Mouse (Mus musculus): ENCODE data around the gene Gart.
A peak's percentile ranks its signal among the peaks of the same experiment; 100 is the strongest.

Gene Gart

GRCm38 (mm10) chr16:91646681-91647419 is at the start of gene Gart:
TSS of gene Gart (minus strand) at chr16:91646952.
- peak; percentile 94 for DNase-seq (ENCODE audit: low read depth)

GRCm38 (mm10) chr16:91695108-91695755 is 48.5 kb upstream of the Gart start:
- no peak for DNase-seq (ENCODE audit: low read depth)

DNA sequence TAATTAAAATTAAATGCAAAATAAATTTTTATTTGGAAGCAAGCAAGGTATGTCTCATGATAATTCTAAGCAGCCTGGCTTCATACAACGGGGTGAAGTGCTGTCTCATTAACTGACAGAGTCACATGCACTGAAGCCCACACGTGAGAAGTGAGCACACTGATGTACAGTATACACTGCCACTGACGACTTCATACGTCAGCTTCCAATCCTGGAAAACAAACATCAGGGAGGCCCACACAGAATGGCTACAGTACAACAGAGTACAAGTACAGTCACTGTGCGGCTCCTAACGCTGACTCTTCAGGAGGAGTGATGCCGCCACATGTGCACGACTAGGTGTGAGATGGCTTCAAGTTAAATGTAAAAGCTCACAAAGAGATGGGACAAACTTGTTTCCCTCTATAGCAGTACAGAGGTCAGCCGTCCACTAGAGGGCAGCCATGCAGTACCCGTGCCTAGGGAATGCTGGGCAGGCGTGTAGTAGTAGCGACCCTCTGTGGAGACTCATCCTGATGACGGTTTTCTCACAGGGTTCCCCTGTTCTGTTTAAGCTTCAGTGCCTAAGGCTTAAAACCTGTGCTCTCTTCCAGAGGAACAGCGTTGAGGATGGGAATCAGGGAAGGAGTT is 47.8 kb upstream of the Gart start:
- DNase-seq (ENCODE audit: low read depth) = peak; percentile 78

GRCm38 (mm10) chr16:91689791-91690190 is 43.0 kb upstream of the Gart start:
- DNase-seq (ENCODE audit: low read depth) = peak; percentile 30

DNA sequence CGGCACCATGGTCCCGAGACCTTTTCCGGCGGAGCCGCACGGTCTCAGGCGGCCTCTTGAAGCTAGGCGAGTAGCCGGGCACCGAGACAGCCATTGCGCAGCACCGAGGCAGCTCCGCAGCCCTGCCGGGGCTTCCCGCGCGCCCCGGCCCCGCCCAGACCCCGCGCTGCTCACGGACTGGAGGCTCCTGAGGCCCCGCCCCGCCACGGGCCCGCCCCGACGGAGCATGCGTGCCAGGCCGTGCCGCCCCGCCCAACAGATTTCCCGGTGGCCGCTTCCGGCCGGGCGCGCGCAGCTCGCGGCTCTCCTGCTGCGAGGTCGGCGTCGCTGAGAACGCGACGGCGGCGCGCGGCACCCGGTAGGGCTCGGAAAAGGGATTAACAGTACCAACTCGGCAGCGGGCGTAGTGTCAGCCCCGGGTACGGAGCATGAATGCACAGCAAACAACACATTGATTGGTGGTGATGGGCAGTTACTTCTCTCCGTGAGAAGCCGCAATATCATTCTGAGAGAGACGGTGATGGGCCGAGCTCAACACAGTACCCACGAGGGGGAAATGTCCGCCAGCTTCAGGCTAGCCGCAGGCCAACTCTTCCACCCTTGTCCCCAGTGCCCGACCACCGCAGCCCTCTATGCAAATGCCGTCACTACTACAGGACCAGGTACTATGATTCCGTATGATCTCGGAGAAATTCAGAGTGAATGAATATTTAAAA is 42.0 kb upstream of the Gart start, which contains the start of gene Donson:
Gene Donson, minus strand, starts transcription at position 152 of the 716 bp plus-strand sequence.
- DNase-seq (ENCODE audit: low read depth) = peak; percentile 97

GRCm38 (mm10) chr16:91688023-91688618 is 41.4 kb upstream of the Gart start:
- peak; percentile 39 for DNase-seq (ENCODE audit: low read depth)

DNA sequence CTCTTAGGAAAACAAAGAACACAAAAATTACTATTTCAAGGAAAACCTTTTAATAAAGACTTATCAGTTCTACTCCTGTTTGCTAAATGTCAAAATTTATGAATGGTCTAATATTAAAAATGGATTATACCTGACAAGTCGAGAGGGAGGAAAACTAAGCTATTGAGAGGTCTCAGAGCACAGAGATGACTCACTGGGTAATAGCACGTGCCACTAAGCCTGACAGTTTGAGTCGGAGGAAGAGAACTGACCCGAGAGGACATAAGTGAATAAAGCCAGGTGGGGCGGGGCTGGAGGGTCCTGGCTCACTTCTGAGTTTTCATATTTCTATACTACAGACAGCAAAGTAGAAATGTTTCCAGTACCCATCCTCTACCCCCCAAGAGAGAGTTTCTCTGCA is 39.6 kb upstream of the Gart start:
- DNase-seq (ENCODE audit: low read depth) = no peak

DNA sequence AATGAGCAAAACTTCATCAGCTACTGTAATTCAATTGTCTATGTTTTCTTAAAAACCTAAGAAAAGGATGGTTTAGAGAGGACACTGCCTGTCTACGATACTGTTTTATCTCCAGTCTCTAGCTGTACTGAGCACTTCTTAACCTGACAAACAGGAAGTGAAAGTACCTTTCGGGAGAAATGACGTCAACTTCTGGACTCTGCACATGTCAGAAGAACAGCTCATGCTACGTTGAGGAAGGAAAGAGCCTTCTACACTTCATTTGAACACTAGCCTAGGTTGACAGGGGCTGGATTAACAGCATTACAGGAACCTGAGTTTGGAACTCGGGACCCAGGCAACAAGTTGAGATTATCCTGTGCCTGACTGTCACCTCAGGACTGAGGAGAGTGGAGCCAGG is 38.8 kb upstream of the Gart start:
- peak; percentile 94 for DNase-seq (ENCODE audit: low read depth)

DNA sequence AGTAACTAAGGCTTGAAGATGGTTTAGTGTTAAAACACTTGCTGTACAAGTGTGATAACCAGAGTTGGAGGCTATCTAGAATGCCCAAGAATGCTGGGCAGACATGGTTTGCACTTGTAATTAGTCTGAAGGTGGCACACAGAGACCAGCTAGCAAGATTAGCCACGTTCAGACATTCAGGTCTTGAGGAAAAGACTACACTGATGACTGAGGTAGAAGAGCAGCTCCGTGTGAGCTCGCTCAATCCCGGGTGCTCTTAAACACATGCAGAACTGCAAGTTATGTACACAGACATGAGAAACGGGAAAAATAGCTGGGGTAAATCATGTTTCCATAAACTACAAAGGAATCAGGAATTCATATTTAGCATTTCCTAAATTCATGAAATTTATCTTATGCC is 33.9 kb upstream of the Gart start:
- no peak for DNase-seq (ENCODE audit: low read depth)

DNA sequence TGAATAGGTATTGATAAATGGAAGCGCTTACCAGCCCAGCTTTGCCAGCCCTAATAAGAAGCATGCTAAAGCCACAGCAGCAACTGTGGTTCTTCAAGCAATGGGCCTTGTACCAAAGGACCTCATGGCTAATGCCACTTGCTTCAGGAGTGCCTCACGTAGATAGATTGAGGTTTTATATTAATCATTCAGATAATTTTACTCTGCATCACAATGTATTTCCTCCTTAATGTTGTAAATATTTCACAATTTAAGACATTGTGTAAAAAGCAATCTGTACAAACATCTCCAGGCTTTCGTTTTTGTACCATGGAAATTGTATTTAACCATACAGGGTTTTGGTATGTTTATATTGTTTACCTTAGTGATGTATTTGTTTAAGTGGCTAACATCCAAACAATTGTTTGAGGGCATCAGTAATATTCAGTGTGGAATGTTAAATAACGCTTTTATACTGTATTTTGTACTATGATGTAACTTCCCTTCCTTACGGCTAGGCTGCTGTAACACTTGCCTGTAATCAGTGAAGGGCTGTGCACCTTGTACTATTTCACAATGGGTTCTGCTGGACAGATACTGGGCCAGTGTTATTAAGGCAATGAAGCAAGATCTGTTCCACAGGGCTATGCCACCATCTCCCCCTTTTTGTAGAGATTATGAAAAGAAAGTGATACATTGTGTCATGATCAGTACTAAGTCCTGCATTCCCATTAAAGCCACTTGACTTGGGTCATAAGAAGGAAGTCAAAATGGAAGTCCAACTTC is 31.6 kb upstream of the Gart start:
- no peak for DNase-seq (ENCODE audit: low read depth)

- no peak for DNase-seq (ENCODE audit: low read depth)
These were observed 27.7 kb upstream of the Gart start for GRCm38 (mm10) chr16:91674500-91674899.

DNA sequence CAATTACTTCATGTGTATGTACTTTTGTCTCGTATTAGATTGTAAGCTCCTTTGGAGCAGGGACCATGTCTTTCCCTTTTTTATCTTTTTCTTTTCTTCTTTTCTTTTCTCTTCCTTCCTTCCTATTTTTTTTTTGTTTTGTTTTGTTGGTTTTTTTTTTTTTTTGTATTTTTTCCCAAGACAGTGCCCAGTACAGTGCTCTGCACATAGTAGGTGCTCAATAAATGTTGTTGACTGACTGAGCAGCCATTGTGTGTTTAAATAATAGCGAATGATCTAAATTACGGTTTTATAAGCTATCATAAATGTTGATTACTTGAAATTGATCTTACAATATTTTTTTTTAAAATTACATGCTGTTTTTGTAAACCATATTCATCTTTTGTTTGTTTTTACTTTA is 17.0 kb upstream of the Gart start:
- no peak for DNase-seq (ENCODE audit: low read depth)

- no peak for DNase-seq (ENCODE audit: low read depth)
These were observed 15.6 kb upstream of the Gart start for GRCm38 (mm10) chr16:91662336-91662735.

GRCm38 (mm10) chr16:91661397-91661796 is 14.6 kb upstream of the Gart start:
- DNase-seq (ENCODE audit: low read depth) = no peak

GRCm38 (mm10) chr16:91659798-91660197 is 13.0 kb upstream of the Gart start:
- no peak for DNase-seq (ENCODE audit: low read depth)

GRCm38 (mm10) chr16:91658471-91658870 is 11.7 kb upstream of the Gart start:
- DNase-seq (ENCODE audit: low read depth) = no peak

- no peak for DNase-seq (ENCODE audit: low read depth)
These were observed 10.5 kb upstream of the Gart start for GRCm38 (mm10) chr16:91657285-91657684.

GRCm38 (mm10) chr16:91655285-91655684 is 8.5 kb upstream of the Gart start:
- DNase-seq (ENCODE audit: low read depth) = no peak

- DNase-seq (ENCODE audit: low read depth) = no peak
These were observed 5.4 kb upstream of the Gart start for GRCm38 (mm10) chr16:91652191-91652590.

DNA sequence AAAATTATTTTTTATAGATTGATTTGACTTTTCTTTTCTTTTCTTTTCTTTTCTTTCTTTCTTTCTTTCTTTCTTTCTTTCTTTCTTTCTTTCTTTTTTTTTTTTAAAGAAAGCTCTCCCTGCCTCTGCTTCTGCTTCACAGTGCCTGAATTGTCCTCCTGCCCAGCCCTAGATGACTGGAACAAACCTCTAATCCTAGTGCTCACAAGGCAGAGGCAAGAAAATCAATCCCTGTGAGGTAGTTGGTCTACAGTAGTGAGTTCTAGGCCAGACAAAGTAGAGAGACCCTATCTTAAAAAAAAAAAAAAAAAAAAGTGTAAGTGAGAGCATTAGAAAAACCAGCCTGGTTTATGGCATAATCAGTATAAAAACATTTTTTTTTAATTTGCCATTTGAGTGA is 3.0 kb upstream of the Gart start:
- DNase-seq (ENCODE audit: low read depth) = no peak

DNA sequence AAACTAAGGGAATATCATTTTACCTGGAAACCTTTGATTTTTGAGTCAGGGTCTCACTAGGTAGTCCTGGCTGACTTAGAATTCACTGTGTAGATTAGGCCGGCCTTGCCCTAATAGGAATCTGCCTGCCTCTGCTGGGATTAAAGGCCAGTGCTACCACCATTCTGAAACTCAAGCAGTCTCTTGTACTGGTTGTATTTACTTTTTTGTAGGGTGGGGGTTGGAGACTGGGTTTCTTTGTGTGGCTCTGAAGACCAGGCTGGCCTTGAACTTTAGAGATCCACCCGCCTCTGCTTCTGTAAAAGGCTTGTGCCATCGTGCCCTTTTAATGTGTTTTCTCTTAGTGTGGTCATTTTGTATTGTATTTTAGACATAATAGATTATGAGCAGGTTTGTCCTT is 2.5 kb upstream of the Gart start:
- peak; percentile 17 for DNase-seq (ENCODE audit: low read depth)

DNA sequence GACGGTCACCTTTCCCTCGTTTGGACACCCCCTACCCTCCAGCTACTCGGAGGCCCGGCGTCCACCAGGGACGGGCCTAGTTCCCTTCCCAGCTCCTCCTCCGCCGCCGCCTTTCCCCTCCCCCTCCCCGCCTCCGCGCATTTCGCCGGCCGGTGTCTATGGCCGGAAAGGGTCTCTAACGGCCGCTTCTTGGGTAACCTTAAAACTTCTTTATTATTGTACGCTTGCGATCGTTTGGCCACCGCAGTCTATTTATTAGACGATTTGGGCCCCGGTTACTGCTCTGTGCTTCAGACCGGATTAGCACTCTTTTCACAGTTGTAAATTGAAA is 1.4 kb upstream of the Gart start:
- DNase-seq (ENCODE audit: low read depth) = peak; percentile 82

Measured in induced T-regulatory cell, adult 2 months (primary cell).